Mouse (Mus musculus): ENCODE results near the gene Tmem217.
"Not testable (repeated sequence)": the region's sequence is repeated elsewhere in the genome, so short reads cannot be mapped to it uniquely, and the experiment has no call there.

The Tmem217 gene

GRCm38 (mm10) chr17:29502669-29503665, 49.2 kb downstream of the Tmem217 start:
- no peak for DNase-seq (ENCODE audit: low spot score)

- no peak for DNase-seq (ENCODE audit: low spot score)
Observed at GRCm38 (mm10) chr17:29502005-29502668, 50.0 kb downstream of the Tmem217 start.

DNA sequence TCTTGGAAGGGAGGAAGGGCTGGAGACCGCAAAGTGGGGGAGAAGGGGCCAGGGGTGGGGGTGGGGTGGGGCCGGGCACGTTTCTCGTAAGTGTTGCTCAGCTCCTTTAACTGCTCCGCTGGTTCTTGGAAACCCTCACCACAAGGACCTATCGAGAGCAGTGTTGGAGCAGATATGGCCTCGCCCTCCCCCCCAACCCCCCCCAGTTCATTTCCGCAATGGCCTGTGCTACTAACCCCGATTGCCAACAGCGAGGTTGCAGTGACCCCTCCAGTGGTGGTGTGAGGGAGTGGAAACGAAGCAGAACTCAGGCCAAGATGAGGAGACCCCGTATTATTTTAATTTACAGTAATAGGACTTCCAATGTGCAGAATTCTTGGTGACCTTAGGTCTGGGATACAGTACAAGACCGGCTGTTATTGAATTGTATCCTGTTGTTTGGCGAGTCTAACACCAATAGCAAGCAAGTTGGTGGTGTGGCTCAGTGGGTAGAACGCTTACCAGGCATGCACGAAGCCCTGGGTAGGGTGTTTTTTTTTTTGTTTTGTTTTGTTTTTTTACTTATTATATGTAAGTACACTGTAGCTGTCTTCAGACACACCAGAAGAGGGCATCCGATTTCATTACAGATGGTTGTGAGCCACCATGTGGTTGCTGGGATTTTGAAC, 51.2 kb downstream of the Tmem217 start:
- DNase-seq (ENCODE audit: low spot score), result no peak

- DNase-seq (ENCODE audit: low spot score), result no peak
Observed at GRCm38 (mm10) chr17:29500243-29500740, 51.9 kb downstream of the Tmem217 start.

DNA sequence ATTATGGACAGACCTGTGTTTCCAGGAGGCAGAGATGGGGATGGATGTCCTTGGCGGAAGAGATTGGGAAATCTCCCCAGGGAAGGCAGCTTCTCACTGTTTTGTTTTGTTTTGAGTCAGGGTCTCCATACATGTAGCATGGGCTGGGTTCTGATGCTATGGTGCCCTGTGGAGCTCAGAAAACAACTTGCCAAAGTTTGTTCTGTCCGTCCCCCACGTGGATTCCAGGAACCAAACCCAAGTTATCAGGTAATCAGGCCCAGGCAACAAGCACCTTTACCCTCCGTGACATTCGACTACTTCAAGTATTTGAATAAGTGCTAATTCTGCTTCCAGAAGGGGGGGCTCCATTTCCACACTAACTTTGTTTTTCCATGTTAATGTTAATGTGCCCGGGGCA, 52.7 kb downstream of the Tmem217 start:
- DNase-seq (ENCODE audit: low spot score), result no peak

DNA sequence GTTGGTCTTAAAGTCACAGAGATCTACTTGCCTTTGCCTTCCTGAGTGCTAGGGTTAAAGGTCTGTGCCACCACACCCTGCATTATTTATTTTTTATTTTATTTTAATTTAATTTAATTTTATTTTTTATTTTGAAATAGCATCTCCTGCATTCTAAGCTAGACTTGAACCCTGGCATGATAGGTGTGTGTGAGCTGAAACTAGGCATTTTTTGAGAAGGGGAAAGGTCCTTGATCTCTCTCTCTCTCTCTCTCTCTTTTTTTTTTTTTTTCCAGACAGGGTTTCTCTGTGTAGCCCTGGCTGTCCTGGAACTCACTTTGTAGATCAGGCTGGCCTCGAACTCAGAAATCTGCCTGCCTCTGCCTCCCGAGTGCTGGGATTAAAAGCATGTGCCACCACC, 53.2 kb downstream of the Tmem217 start:
- DNase-seq (ENCODE audit: low spot score), result not testable (repeated sequence)

- DNase-seq (ENCODE audit: low spot score), result peak; percentile 60
Observed at GRCm38 (mm10) chr17:29498028-29498427, 54.2 kb downstream of the Tmem217 start.

DNA sequence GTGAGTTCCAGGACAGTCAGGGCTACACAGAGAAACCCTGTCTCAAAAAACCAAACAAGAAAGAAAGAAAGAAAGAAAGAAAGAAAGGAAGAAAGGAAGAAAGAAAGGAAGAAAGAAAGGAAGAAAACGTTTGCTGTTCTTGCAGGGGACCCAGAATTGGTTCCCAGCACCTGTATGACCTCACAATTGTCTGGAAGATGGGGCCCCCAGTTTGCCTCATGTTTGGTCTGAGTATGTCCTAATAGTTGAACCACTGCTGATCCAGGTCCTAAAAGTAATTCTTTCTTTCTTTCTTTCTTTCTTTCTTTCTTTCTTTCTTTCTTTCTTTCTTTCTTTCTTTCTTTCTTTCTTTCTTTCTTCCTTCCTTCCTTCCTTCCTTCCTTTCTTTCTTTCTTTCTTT, 54.7 kb downstream of the Tmem217 start:
- DNase-seq (ENCODE audit: low spot score), result not testable (repeated sequence)

- DNase-seq (ENCODE audit: low spot score), result no peak
Observed at GRCm38 (mm10) chr17:29497071-29497354, 55.2 kb downstream of the Tmem217 start.

GRCm38 (mm10) chr17:29496211-29497070, 55.7 kb downstream of the Tmem217 start:
- DNase-seq (ENCODE audit: low spot score), result no peak

GRCm38 (mm10) chr17:29494732-29495076, 57.5 kb downstream of the Tmem217 start:
- DNase-seq (ENCODE audit: low spot score), result no peak

DNA sequence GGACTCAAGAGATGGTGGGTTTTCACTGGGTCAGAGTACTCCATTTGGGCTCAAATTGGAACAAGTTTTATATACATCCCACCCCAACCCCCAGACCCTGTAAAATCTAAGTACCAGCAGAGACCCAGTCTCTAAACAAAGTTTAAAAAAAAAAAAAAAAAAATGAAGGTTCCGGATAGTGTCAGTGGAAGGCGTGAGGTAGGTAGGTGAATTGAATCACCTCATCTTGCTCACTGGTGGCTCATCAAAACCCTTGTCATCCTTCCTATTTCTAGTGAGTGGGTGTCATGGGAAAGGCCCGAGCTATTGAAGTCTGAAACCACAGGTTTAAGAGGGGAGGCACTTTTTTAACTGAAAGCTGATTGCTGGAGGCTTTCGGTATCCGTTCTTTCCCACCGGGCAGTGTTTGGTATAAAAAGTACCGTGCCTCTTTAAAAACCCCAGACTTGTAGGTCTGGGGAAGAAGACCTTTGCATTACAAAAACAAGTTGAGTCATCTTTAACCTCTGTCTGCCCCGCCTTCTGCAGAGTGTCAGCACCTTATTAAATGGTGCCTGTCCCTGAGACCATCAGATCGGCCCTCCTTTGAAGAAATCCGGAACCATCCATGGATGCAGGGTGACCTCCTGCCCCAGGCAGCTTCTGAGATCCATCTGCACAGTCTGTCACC, 58.0 kb downstream of the Tmem217 start:
- DNase-seq (ENCODE audit: low spot score), result no peak

DNA sequence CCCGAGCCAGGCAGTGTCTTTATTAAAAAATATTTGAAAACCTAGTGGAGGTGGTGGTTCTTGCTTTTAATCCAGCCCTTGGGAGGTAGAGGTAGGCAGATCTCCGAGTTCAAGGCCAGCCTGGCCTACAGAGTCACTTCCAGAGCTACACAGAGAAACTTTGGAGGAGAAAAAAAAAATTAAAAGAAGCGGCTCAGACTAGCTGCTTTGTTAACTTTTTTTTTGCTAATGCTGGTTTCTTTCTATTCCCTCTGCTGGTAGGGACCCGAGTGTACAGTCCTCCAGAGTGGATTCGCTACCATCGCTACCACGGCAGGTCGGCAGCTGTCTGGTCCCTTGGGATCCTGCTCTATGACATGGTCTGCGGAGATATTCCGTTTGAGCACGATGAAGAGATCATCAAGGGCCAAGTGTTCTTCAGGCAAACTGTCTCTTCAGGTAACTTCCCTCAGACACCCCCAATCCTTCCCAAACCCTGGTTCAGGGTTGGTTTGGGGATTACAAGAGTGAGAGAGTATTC, 58.7 kb downstream of the Tmem217 start:
- DNase-seq (ENCODE audit: low spot score), result no peak

GRCm38 (mm10) chr17:29492269-29493191, 59.7 kb downstream of the Tmem217 start:
- peak; percentile 62 for DNase-seq (ENCODE audit: low spot score)

DNA sequence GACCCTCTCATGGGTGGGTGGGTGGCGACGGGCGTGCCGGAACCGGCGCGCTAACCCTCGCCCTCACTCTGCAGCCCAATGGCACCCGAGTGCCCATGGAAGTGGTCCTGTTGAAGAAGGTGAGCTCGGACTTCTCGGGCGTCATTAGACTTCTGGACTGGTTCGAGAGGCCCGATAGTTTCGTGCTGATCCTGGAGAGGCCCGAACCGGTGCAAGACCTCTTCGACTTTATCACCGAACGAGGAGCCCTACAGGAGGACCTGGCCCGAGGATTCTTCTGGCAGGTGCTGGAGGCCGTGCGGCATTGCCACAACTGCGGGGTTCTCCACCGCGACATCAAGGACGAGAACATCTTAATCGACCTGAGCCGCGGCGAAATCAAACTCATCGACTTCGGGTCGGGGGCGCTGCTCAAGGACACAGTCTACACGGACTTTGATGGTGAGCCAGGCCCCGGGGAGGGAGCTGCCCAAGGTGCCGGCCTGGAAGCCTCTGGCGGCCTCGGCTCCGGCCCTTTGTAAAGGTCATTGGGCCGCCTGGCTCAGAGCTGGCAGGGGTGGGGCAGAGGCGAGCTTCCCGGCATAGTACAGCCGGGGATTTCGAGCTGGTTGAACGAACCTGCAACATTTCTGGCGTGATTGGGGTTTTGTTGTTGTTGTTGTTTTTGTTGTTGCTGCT, 60.5 kb downstream of the Tmem217 start:
- DNase-seq (ENCODE audit: low spot score), result peak; percentile 57

GRCm38 (mm10) chr17:29490713-29491581, 61.2 kb downstream of the Tmem217 start, which contains the start of gene Pim1:
Pim1 (plus strand) TSS chr17:29490753.
- DNase-seq (ENCODE audit: low spot score), result no peak

- peak; percentile 98 for DNase-seq (ENCODE audit: low spot score)
Observed at GRCm38 (mm10) chr17:29489971-29490712, 62.0 kb downstream of the Tmem217 start.
